Mouse (Mus musculus): ENCODE results near the gene Tex29. TPM values are rescaled to one million over a fixed set of nuclear protein-coding genes. Genes with fewer than 3 reads are reported as not detected.

The Tex29 gene
- polyA plus RNA-seq, 1 experiment: not detected

DNA sequence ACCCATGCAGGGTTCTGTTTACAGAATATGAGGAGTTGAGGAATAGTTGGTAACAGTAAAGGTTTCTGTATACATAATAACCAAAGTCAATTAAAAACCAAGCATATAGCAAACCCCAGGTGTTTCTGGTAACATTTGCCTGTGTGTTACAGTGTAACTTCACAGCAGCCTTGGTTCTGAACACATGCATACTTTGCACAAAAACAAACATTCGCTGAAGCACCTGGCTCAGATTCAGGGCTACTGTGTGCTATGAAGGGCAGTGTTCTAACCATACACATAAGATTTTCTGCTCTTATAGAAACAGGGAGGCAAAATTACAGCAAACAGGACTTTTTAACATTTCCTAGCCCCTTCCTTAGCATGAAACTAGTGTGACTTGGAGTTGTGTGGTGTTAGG is 58.5 kb downstream of the Tex29 start:
- DNase-seq (ENCODE audit: extremely low spot score in 1 of 2, low spot score in 1 of 2): no peak

Other genes with a start within 250 kb of the Tex29 start
- gene Ankrd10, start 204.7 kb upstream of the Tex29 start, polyA plus RNA-seq (2012; rRNA removed): 79.1 and 85.9 TPM in 2 replicates
- not detected in 2 replicates for gene 1700016D06Rik, start 139.4 kb upstream of the Tex29 start, polyA plus RNA-seq (2012; rRNA removed)
- 85.1 and 92.8 TPM in 2 replicates for gene Arhgef7, start 112.8 kb upstream of the Tex29 start, polyA plus RNA-seq (2012; rRNA removed)

Measured in frontal cortex, adult 2 months (tissue).